Mouse (Mus musculus) erythroblast, adult 5-6 weeks (primary cell): ENCODE results near the gene Rab10. TPM values are rescaled to one million over a fixed set of nuclear protein-coding genes. Genes with fewer than 3 reads are reported as not detected.

Source experiments
- ATAC-seq: replicated peaks from 2 replicates; pipeline ENCODE4 v1.8.0; 2016; ENCODE audit warnings: moderate number of reproducible peaks, mild to moderate bottlenecking, moderate TSS enrichment, inconsistent platforms; ENCODE audit not compliant: poor library complexity, low FRiP score, severe bottlenecking
- total RNA-seq, 2 experiments: library from RNA; stranded (forward) in 1 of 2; stranded (reverse) in 1 of 2; fragments of 150-400 nt in 1 of 2; fragments of 200-764, 138-1000 nt in 1 of 2; gene quantifications; 2 replicates each; pipeline versions ENCODE4 v1.2.3 to v1.2.4; 2015 to 2017; ENCODE audit warnings: low replicate concordance in 2 of 2

Rab10 gene
- total RNA-seq (2015; ENCODE audit: low replicate concordance) (121 and 138 TPM in 2 replicates), total RNA-seq (2017; ENCODE audit: low replicate concordance) (157 and 179 TPM in 2 replicates)

DNA sequence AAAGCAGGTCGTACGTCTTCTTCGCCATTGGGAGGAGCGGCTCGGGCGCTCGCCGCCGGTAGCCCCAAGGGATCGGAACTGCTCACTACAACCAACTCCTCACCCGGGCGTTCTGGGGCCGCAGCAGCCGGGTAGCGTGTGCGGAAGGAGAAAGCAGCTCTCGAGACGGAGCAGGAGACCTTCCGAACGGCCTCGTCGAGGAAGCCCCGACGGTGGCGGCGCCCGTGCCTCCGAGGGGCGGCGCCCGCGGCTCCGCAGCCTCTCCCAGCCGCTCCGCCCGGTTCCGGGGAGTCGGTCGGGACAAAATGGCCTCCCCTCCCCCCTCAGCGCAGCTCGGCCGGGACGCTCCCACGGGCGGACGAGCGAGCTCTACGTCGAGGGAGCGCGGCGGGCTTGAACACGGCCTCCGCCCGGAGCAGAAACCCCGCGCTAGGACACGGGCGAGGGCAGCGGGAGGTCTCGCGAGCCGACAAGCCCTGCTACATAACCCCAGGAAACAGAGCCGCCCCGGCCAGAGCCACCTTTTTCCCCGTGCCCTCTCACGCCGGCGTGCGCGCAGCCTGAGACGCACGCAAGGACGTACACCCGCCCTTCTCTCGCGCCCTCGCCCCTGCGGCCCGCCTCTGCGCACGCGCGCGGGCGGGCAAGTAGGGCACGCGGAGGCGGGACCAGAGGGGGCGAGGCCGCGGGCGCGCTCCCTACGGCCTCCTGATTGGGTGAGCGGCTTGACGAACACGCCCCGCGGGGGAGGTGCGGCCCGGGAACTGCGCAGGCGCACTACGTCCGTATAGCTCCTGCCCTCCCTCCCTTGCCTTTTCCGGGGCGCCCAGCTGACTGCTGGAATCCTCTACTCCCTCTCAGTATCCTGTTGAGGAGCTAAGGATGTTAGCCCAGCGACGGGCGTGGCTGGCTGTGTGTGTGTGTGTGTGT lies at the start of gene Rab10:
Gene Rab10, minus strand, starts transcription at position 579 of the 930 bp plus-strand sequence.
- ATAC-seq = peak; percentile 86

DNA sequence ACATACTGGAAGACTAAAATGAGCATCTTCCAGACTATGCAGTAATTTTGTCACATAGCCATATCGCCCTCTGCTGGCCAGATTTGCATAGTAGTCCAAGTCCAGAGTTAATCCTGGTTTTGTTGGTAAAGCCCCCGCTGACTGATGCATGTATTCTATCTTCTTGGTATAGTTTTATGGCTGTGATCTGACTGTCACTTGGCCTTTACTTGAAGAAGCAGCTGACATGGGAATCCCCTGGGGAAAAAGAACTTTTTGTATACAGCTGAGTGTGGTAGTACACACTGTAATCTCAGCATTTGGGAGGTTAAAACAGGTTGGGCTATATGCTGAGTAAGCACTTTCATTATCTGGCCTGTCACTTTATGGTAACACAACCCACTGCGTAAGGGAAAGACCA lies 49.5 kb upstream of the Rab10 start:
- ATAC-seq = peak; percentile 76

DNA sequence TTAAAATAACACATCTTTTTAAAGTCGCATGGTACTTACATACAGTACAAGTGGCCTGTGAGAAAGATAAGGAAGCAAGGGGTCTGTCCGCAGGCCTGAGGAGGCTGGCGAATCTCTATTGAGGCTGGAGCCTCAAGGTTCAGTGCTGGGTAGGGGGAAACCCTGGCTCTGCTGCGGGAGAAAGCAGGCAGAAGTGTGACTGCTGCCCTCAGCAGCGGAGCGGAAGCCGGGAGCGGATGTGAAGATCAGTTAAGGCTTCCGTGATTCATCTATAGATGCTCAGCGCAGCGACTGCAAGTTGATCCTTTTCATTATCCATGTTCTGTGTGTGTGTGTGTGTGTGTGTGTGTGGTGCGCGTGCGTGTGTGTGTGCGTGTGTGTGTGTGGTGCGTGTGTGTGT lies 47.1 kb upstream of the Rab10 start:
- ATAC-seq = no peak

DNA sequence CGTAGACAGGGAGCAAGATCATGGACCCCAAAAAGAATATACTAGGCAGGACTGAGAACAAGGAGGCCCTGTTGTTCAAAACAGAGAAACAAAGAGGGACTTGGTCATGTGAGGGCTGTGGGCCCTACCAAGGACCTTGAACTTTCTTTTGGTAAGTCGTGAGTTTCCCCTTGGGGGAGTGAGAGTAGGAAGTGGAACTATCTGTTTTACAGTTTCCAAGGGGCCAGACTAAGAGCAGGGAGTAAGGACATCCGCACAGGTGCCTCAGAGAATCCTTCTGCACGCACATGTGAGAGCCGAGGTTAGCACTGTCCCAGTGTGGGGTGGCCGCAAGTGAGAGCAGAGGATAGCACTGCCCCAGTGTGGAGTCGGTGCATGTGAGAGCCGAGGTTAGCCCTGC lies 45.3 kb upstream of the Rab10 start:
- no peak for ATAC-seq

DNA sequence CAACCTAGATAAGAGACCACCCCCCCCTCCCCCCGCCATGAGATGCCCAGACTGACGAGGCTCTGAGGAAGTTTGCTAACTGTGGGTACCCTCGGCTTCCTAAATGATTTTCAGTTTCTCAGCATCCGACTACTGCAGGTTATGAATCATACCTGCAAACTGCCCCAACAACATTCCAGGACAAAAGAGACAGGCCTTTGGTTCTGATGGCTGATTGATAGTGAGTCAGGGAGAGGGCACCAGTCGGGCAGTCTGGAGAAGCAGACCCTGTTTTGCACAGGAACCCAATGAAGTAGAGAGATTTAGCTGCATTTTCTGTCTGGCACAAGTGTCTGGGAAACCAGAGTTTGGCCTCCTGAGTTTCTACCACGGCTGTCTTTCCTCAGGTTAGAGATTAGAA lies 42.4 kb upstream of the Rab10 start:
- no peak for ATAC-seq

DNA sequence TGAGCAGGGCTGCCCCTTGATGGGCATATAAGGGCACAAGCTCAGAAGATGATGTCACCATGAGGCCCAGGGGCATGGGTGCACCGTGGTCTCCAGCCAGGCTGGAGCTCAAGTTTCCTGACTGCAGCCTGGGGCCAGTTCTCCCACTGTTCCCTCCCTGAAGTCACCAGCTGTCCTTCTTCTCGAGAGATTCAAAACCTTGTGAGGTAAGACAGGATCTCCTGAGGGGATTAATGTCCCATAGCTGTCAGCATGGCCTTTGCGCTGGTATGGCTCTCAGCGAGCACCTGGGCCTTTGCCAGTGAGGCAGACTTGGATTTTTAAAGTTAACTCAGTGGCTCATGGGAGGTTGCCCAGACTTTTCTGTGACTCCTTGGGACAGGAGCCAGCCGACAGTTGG lies 40.4 kb upstream of the Rab10 start:
- no peak for ATAC-seq

DNA sequence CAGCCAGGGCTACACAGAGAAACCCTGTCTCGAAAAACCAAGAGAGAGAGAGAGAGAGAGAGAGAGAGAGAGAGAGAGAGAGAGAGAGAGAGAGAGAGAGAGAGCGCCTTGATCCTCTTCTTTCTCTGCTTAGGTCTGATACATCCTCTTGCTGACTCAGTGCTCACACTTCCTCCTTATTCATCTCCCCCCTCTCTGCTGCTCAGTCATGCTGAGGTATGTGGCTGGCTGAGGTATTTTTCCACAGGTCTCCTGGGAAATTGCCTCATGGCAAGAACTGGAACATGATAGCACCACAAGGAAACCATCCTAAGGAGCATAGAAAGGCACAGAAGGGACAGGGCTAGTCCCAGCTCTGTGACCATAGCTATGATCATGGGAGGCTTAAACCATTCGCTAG lies 39.6 kb upstream of the Rab10 start:
- ATAC-seq = no peak

DNA sequence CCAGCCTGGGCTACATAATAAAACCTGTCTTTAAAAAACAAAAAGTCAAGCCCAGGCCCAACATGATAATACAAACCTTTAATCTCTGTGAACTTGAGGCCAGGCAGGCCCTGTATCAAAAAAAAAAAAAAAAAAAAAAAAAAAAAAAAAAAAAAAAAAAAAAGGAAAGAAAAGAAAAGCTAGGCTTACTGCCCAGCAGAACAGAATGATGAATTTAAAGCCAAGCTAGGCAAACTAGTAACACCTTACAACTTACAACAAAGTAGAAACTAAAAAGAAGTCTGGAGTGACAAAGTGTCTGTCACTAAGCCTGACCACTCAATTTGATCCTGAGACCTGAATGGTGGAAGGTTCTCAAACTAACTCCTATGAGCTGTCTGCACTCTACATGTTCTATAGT lies 37.9 kb upstream of the Rab10 start:
- no peak for ATAC-seq

DNA sequence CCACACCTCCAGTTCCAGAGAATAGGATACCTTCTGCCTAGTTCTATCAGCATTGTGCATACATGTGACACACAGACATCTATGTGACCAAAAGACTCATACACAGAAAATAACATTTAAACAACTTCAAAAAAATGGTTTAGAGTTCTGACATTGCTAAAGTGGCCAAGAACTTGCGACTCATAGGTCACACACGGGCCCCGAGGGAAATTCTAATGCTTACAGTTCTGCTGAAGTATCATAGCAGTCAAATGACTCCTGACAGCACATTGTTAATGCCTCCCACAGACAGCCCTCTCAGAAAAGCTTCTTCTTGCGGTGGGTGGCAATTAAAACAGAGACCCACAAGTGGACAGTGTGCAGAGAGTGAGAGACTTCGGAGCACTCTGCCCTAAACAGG lies 35.3 kb upstream of the Rab10 start:
- no peak for ATAC-seq

DNA sequence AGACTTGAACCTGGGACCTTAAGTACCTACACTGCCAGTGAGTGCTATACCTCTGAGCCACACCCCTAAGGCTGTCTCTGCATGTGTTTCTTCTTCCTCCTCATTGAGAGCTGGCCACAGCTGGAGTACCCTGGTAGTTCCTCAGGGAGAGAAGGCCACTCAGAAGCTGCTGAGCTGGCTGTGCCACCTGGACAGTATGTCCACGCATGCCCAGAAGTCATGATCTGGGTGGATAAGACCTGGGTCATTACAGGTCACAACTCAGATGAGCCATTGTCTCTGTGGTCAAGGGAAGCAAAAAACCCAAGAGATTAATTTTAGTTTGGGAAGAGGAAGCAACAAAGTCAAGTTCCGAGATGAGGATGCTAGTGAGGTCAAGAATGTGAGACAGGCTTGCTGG lies 34.4 kb upstream of the Rab10 start:
- no peak for ATAC-seq

DNA sequence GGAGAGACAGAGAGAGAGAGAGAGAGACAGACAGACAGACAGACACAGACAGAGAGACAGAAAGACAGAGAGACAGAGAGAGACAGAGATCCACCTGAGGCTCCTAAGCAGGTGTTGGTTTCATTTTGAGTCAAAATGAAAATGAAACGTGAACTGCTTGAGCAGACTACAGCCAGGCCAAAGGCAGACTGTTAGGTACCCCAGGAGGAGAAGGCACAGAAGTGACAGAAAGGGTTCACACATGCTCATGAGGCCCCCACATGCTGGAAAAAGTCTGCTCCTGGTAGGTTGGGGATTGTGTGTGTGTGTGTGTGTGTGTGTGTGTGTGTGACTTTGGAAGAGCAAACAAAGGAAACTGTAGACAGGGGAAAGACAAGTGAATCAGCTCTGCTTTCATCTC lies 29.2 kb upstream of the Rab10 start:
- ATAC-seq = no peak

DNA sequence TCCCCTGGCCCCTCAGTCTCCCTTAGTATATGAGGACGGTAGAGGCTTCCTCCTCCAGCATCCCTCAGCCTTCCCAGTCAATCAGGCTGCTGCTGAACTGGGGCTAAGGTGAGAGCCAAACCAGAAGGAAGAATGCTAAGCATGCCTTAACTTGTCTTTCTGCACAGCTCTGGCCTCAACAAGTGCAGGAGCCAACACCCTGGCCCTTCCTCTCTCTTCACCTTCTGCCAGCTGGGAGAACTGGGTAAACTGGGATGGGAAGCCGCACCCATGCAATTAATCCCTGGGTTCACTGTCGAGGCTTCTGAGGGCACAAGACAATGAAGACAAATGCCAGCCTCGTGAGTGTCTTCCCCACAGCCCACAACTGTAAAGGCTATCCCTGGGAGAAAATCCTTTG lies 19.9 kb upstream of the Rab10 start:
- no peak for ATAC-seq

DNA sequence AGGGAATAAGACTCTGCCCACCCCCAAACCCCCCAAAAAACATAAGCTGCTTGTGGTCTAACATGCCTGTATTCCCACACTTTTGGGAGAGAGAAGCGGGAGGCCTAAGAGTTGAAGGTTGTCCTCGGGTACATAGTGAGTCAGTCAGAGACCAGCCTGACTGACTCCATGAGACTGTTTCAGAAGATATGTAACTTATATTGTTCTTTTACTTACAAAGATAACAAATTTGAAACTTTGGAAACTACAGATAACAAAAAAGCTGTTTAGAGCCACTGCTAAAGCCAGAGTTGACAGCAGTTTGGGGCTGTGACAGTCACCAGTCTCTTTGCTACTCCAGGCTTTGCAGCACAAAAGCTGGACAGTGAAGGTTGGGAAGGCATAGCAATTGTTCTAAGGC lies 15.5 kb upstream of the Rab10 start:
- ATAC-seq = no peak

DNA sequence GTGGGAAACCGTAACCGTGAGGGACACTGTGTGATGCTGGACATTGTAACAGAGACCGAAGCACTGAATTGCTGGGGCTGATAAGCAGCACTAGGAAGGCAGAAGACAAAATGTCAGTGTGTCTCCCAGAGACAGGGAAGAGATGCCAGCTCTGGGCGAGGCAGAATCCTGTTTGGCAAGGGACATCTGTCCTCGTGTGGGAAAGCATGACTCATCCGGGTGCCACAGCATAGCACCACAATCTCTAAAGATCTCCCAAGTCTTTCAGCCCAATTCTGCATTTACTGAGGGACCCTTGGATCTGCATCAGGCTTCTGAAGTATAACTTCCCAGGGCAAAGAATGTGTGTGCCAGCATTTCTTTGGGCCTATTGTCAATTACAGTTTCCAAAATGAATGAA lies 13.5 kb upstream of the Rab10 start:
- ATAC-seq = no peak

DNA sequence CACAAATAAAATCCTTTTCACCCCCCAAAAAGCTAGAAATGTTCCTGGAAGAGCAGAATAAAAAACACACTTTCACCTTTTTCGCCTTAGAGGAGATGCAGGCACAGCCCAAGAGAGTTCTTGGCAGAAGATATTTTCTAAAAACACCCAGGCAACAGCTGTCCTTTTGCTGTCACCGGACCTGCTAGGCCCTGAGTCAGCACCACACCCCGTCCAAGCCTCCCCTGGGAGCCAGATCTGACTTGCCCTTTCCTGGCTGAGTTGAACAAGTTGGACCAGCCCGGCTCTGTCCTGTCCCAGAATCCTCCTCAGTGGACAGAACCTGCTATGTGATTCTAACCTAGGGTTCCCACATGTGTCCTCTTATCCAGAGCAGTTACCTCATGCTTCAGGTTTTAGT lies 9.6 kb upstream of the Rab10 start:
- ATAC-seq = peak; percentile 86

DNA sequence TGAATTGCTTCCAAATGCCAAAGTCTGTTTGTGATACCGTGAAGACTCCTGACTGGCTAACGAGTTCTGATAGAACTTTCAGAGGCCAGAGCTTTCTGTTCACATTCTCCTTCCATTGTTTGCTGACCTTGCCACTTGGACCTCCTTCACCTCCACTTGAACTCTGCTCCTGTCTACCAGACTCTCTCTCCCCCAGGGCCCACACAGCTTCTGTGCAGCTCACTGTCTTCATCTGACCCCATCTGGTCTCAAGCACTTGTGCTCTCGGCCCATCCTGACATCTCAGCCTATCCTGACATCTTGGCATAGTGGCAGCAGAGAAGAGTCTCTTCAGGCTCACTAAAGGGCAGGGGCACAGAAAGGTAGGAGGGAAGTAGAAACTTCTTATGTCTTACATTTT lies 7.2 kb upstream of the Rab10 start:
- no peak for ATAC-seq

DNA sequence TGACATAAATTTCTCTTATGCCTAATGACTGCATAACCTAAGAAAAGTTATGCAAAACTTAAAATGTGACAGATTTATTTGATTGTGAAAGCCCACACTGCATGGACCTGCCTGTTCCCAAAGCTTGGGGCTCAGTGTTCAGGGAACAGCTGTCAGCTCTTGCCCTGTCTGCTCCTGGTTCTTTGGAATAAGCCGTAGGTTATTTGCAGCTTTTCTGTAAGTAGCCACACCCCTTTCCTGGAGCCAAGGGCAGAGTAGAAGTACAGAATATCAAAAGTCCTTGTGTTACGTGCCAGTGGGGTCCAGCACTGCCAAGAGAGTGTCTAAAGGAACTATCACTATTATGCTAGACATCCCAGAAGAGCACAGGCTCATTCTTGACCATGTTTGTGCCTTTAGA lies 6.3 kb upstream of the Rab10 start:
- no peak for ATAC-seq

DNA sequence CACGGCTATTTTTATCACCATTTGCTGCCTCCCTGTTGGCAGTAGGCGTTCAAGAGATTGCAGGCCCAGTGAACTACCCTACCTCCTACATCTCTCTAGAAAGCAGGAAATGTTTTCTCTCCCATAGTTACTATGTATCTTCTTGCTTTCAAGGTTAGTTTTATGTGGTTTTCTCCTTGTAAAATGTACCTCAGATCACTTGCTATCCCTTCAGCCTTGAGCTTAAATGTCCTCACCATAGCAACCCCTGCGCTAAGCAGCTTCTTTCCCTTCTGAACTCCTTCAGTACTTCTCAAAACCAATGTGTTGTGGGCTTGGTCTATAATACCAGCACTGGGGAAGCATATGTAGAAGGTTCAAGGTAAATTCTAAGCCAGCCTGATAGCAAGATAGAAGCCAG lies 3.1 kb upstream of the Rab10 start:
- ATAC-seq = no peak

DNA sequence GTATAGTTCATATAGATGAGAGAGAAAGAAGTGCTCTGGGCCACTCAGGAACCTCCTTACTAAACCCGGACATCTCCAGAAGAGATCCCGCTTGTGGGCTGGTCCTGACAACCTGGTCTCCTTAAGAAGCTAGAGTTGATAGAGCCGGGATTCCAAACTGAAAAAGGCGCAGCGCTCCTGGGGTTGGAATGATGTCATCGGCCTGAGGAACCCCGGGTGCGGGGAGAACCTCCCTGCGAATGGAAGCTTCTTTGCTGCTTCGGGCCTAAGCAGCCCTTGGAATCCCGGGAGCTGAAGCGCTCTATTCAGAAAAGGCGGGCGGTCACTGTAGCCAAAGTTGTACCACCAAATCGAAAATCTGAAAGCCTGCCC lies 538 bp upstream of the Rab10 start:
- peak; percentile 60 for ATAC-seq

DNA sequence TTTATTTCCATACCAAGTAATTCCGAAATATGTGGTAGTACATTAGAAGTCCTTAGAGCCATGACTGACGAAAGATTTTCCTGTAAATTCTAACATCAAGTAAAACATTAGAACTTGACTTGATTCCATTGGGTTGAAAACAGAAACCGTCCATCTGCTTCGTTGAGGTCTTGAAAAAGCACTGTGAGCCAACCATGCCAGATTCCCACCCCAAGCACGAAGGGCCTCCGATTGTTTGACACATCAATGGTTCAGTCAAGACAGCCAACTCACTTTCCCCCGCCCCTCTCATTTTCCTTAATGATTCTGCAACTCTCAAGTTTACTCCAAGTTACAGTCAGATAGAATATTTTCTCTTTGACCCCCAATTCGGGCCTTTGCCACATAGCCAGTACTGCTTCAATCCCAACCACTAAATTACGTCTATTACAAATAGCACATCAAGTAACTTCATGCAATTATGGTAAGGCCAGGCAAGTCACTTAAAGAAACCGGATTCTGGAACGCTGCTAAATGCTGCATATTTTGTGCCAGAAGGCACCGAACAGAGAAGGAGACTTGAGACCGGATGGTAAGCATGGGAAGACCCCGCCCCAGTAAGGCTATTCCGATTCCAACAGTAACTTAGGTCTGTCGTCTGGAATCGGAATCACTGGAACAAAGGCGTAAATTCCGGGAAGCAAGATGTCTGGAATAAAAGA lies 1.1 kb downstream of the Rab10 start:
- peak; percentile 57 for ATAC-seq

DNA sequence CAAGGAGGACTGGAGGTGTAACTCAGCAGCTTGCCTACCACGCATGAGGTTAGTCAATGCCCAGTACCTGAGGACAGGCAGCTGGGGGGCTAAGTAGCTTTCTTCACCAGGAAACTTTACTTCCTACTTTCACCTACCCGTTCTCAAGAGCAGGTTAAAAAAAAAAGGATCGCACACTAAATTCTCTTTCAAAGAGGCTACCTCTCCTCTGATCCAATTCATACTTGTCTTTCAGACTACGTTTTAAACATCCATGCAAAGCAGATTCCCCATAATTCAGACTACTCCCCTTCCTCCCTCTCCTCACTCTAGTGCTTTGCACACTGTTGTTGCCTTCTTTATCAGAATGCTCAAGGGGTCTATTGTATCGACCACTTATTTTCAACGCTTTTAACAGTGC lies 2.2 kb downstream of the Rab10 start:
- no peak for ATAC-seq
